Comparison of ENCODE assay signal across 25 mouse cellular contexts in the genomic region with DNA sequence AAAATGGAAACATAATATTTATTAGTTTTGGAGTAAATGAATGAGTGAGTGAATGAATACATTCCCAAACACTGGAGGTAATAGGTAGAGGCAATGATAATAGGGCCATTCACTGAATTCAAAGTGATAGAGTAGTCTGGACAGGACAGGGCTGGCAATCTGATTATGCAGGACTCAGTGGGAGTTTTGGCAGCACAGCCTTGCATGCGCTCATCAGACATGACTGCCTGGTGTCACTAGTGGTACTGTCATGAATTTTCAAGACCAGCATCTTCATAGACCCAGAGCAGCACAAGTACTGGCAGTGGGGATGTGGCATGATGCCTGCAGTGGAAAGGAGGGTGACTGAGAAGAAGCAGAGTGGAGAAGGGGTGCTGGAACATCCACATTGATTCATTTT.
DNase-seq lines count a peak whose midpoint lies in the region; ATAC-seq and TF ChIP-seq lines count a peak whose summit lies in the region.
"Had no signal": no experiment of that assay in that cellular context is flagged by ENCODE, and none has a peak within 500 bp of the region (broad histone marks: within the 10 kb centered on the region; RNA-seq: fewer than 3 reads in every experiment).

No protein-coding gene starts in this region.

- no peak for ATAC-seq in hindbrain, postnatal 0 days
- no peak for ATAC-seq in hindbrain, embryonic 13.5 days (ENCODE audit: low FRiP score)
- ATAC-seq in midbrain, embryonic 13.5 days = peak; percentile 48; the same call in 1 of the 2 replicates
- no peak for ATAC-seq in midbrain, embryonic 11.5 days (ENCODE audit: low FRiP score)
- ATAC-seq: activated CD4-positive, CD25-positive, alpha-beta regulatory T cell, adult 4 months; CD4-positive, CD25-positive, alpha-beta regulatory T cell, adult 4 months; forebrain, embryonic 13.5 days; forebrain, embryonic 15.5 days; forebrain, postnatal 0 days; Patski had no signal

- no peak overlapping the region for H3K9ac ChIP-seq in hindbrain, postnatal 0 days (replicated peaks; ENCODE audit: low read length)
- no peak overlapping the region for H3K9ac ChIP-seq in hindbrain, embryonic 13.5 days
- no peak overlapping the region for H3K9ac ChIP-seq in midbrain, embryonic 13.5 days (replicated peaks)
- H3K9ac ChIP-seq in midbrain, embryonic 11.5 days (ENCODE audit: low read length) = no peak overlapping the region
- H3K9ac ChIP-seq: embryonic facial prominence, embryonic 12.5 days; forebrain, embryonic 13.5 days; forebrain, embryonic 15.5 days; forebrain, postnatal 0 days had no signal

- no peaks in the 10 kb centered on the region for H3K27me3 ChIP-seq in cerebellum, adult 2 months (ENCODE audit: control insufficient read depth, insufficient read depth, low read length)
- H3K27me3 ChIP-seq in hindbrain, postnatal 0 days (ENCODE audit: insufficient read depth, low read length) = no peaks in the 10 kb centered on the region
- H3K27me3 ChIP-seq in hindbrain, embryonic 13.5 days = no peaks in the 10 kb centered on the region
- no peaks in the 10 kb centered on the region for H3K27me3 ChIP-seq in midbrain, embryonic 13.5 days
- H3K27me3 ChIP-seq in midbrain, embryonic 11.5 days (ENCODE audit: control insufficient read depth, insufficient read depth, low read length) = no peaks in the 10 kb centered on the region
- H3K27me3 ChIP-seq: CH12.LX; embryonic facial prominence, embryonic 12.5 days; forebrain, embryonic 13.5 days; forebrain, embryonic 15.5 days; Patski had no signal

- WGBS in cerebellum, adult 2 months = 14% methylated on average over 1 of the region's 1 CpGs
- WGBS in hindbrain, postnatal 0 days = 33% methylated on average over 1 of the region's 1 CpGs
- WGBS in hindbrain, embryonic 13.5 days = 69% methylated on average over 1 of the region's 1 CpGs
- 76% methylated on average over 1 of the region's 1 CpGs for WGBS in midbrain, embryonic 13.5 days
- WGBS in midbrain, embryonic 11.5 days = 93% methylated on average over 1 of the region's 1 CpGs

- no peak for TF ChIP-seq CTCF in cerebellum, adult 2 months (IDR thresholded peaks at IDR 0.05; ENCODE audit: borderline replicate concordance, insufficient read depth, low read depth, low read length)
- no peak for TF ChIP-seq CTCF in hindbrain, postnatal 0 days (IDR thresholded peaks at IDR 0.05; ENCODE audit: low read depth)

- no peak overlapping the region for H3K4me3 ChIP-seq in cerebellum, adult 2 months (replicated peaks; ENCODE audit: insufficient read depth, low read depth, low read length)
- no peak overlapping the region for H3K4me3 ChIP-seq in hindbrain, postnatal 0 days (ENCODE audit: low read length)
- H3K4me3 ChIP-seq in hindbrain, embryonic 13.5 days = no peak overlapping the region
- H3K4me3 ChIP-seq in midbrain, embryonic 13.5 days (replicated peaks) = no peak overlapping the region
- H3K4me3 ChIP-seq in midbrain, embryonic 11.5 days (ENCODE audit: low read depth, low read length) = no peak overlapping the region
- H3K4me3 ChIP-seq: embryonic facial prominence, embryonic 10.5 days; embryonic facial prominence, embryonic 12.5 days; forebrain, embryonic 13.5 days; forebrain, embryonic 15.5 days had no signal

- no peak overlapping the region for H3K4me2 ChIP-seq in hindbrain, postnatal 0 days (ENCODE audit: low read depth, low read length)
- no peak overlapping the region for H3K4me2 ChIP-seq in hindbrain, embryonic 13.5 days
- H3K4me2 ChIP-seq in midbrain, embryonic 13.5 days (replicated peaks) = no peak overlapping the region
- H3K4me2 ChIP-seq in midbrain, embryonic 11.5 days = no peak overlapping the region
- H3K4me2 ChIP-seq: embryonic facial prominence, embryonic 12.5 days; forebrain, embryonic 13.5 days; forebrain, embryonic 15.5 days had no signal

- DNase-seq in cerebellum, postnatal 10 days = peak; percentile 84 to 88
- no peak for DNase-seq in cerebellum, adult 2 months
- DNase-seq in cerebellum, postnatal 25 days = peak; percentile 23 to 41
- no peak for DNase-seq in cerebellum, adult 9-11 months
- DNase-seq in hindbrain, postnatal 0 days (ENCODE audit: low spot score) = peak; percentile 35
- no peak for DNase-seq in midbrain, embryonic 11.5 days (ENCODE audit: low spot score, missing footprints)
- DNase-seq: adrenal gland, adult 8-10 months; adrenal gland, postnatal 14 days; adrenal gland, postnatal 36 days; B cell, adult 2 months; cerebellum, adult 11 months; cerebellum, adult 18-20 months; cerebellum, adult 9-10 months; forebrain, postnatal 0 days had no signal

- peaks cover 2% of the 10 kb centered on the region; the same call in 1 of the 2 replicates for H3K4me1 ChIP-seq in cerebellum, adult 2 months (ENCODE audit: control insufficient read depth, insufficient read depth, low read length)
- H3K4me1 ChIP-seq in hindbrain, postnatal 0 days (ENCODE audit: insufficient read depth, low read length) = no peaks in the 10 kb centered on the region
- H3K4me1 ChIP-seq in hindbrain, embryonic 13.5 days (replicated peaks) = no peaks in the 10 kb centered on the region
- no peaks in the 10 kb centered on the region for H3K4me1 ChIP-seq in midbrain, embryonic 13.5 days (replicated peaks)
- no peaks in the 10 kb centered on the region for H3K4me1 ChIP-seq in midbrain, embryonic 11.5 days (ENCODE audit: control insufficient read depth, insufficient read depth, low read length)
- H3K4me1 ChIP-seq: embryonic facial prominence, embryonic 10.5 days; embryonic facial prominence, embryonic 12.5 days; forebrain, embryonic 13.5 days; forebrain, embryonic 15.5 days had no signal

- H3K9me3 ChIP-seq in hindbrain, postnatal 0 days (ENCODE audit: low read length) = no peaks in the 10 kb centered on the region
- H3K9me3 ChIP-seq in hindbrain, embryonic 13.5 days = no peaks in the 10 kb centered on the region
- H3K9me3 ChIP-seq in midbrain, embryonic 13.5 days = no peaks in the 10 kb centered on the region
- no peaks in the 10 kb centered on the region for H3K9me3 ChIP-seq in midbrain, embryonic 11.5 days (ENCODE audit: control insufficient read depth, low read length)
- H3K9me3 ChIP-seq: embryonic facial prominence, embryonic 10.5 days; embryonic facial prominence, embryonic 12.5 days; forebrain, embryonic 13.5 days; forebrain, embryonic 15.5 days; G1E had no signal

- TF ChIP-seq POLR2A in cerebellum, adult 2 months (IDR thresholded peaks at IDR 0.05; ENCODE audit: borderline replicate concordance, insufficient read depth, low read length) = no peak

- H3K36me3 ChIP-seq in hindbrain, postnatal 0 days (ENCODE audit: insufficient read depth, low read length) = no peaks in the 10 kb centered on the region
- no peaks in the 10 kb centered on the region for H3K36me3 ChIP-seq in hindbrain, embryonic 13.5 days
- no peaks in the 10 kb centered on the region for H3K36me3 ChIP-seq in midbrain, embryonic 13.5 days
- H3K36me3 ChIP-seq in midbrain, embryonic 11.5 days (ENCODE audit: control insufficient read depth, insufficient read depth, low read length) = no peaks in the 10 kb centered on the region
- H3K36me3 ChIP-seq: embryonic facial prominence, embryonic 10.5 days; embryonic facial prominence, embryonic 12.5 days; forebrain, embryonic 15.5 days; G1E had no signal

- no peak overlapping the region for H3K27ac ChIP-seq in cerebellum, adult 2 months (ENCODE audit: insufficient read depth, low read length)
- H3K27ac ChIP-seq in hindbrain, postnatal 0 days = no peak overlapping the region
- H3K27ac ChIP-seq in hindbrain, embryonic 13.5 days = no peak overlapping the region
- no peak overlapping the region for H3K27ac ChIP-seq in midbrain, embryonic 13.5 days
- no peak overlapping the region for H3K27ac ChIP-seq in midbrain, embryonic 11.5 days (ENCODE audit: low read depth, low read length)
- H3K27ac ChIP-seq: embryonic facial prominence, embryonic 10.5 days; embryonic facial prominence, embryonic 12.5 days; forebrain, embryonic 13.5 days; forebrain, embryonic 15.5 days had no signal

Comparison
In these comparisons a context has a peak if more than half of its experiments do, and no peak if none do; other contexts are left out.
1. DNase-seq: peak in cerebellum, postnatal 10 days (2 of 2), cerebellum, postnatal 25 days (2 of 2) and hindbrain, postnatal 0 days (single experiment); none in cerebellum, adult 2 months (0 of 2), cerebellum, adult 9-11 months (single experiment) and midbrain, embryonic 11.5 days (single experiment).